Mouse (Mus musculus): ENCODE results near the gene Skint4. TPM values are rescaled to one million over a fixed set of nuclear protein-coding genes. Genes with fewer than 3 reads are reported as not detected.

Gene Skint4
- polyA plus RNA-seq (2015; fragmentation: Nextera tagmentation; extraction: Ambion mirVana) = not detected in 2 replicates

- H3K27ac ChIP-seq = no peak within 1 kb of the TSS
- H3K36me3 ChIP-seq = no peaks in the 10 kb centered on the region
- no peak for ATAC-seq
- no peaks in the 10 kb centered on the region for H3K27me3 ChIP-seq (replicated peaks)
- H3K4me3 ChIP-seq (replicated peaks) = no peak within 1 kb of the TSS
- H3K4me1 ChIP-seq (replicated peaks) = no peaks in the 10 kb centered on the region
- H3K9ac ChIP-seq = no peak within 1 kb of the TSS
- H3K9me3 ChIP-seq = no peaks in the 10 kb centered on the region
- no peak within 1 kb of the TSS for H3K4me2 ChIP-seq (replicated peaks)
These were observed at the start of gene Skint4 for GRCm38 (mm10) chr4:112071716-112072115. Gene Skint4, plus strand, starts transcription at chr4:112072016.

Other genes with a start within 250 kb of the Skint4 start
- gene Slc5a9, start 169.1 kb upstream of the Skint4 start, polyA plus RNA-seq (2015; fragmentation: Nextera tagmentation; extraction: Ambion mirVana) = 1.3 and 2.4 TPM in 2 replicates
- gene Skint8, start 152.6 kb upstream of the Skint4 start, polyA plus RNA-seq (2015; fragmentation: Nextera tagmentation; extraction: Ambion mirVana) = not detected in 2 replicates
- gene Skint7, start 99.1 kb upstream of the Skint4 start, polyA plus RNA-seq (2015; fragmentation: Nextera tagmentation; extraction: Ambion mirVana) = not detected in 2 replicates
- not detected in 2 replicates for gene Skint1, start 65.7 kb upstream of the Skint4 start, polyA plus RNA-seq (2015; fragmentation: Nextera tagmentation; extraction: Ambion mirVana)
- not detected in 2 replicates for gene Skint3, start 160.2 kb downstream of the Skint4 start, polyA plus RNA-seq (2015; fragmentation: Nextera tagmentation; extraction: Ambion mirVana)